Mouse (Mus musculus): Measurements from ENCODE around the gene Pou3f3. TPM values are rescaled to one million over a fixed set of nuclear protein-coding genes. Genes with fewer than 3 reads are reported as not detected.

Pou3f3 gene
- polyA plus RNA-seq, 1 experiment from 2014 or later = 44.2 TPM

GRCm38 (mm10) chr1:42745047-42745446, 49.5 kb downstream of the Pou3f3 start:
- Histone ChIP-seq H3K4me1 (peaks cover 5% of the 10 kb centered on the region; the same call in 1 of the 2 replicates), H3K27me3 (no peaks in the 10 kb centered on the region), H3K9ac (no peak overlapping the region), H3K36me3 (ENCODE audit: poor library complexity, severe bottlenecking) (no peaks in the 10 kb centered on the region), H3K4me2 (no peak overlapping the region), H3K4me3 (no peak overlapping the region), H3K9me3 (replicated peaks) (no peaks in the 10 kb centered on the region), H3K27ac (no peak overlapping the region)
- ATAC-seq = no peak
- 88% methylated on average over 3 of the region's 3 CpGs for WGBS

- Histone ChIP-seq H3K4me3 (no peak overlapping the region), H3K9ac (no peak overlapping the region), H3K4me2 (no peak overlapping the region), H3K27ac (no peak overlapping the region), H3K27me3 (no peaks in the 10 kb centered on the region), H3K36me3 (ENCODE audit: poor library complexity, severe bottlenecking) (no peaks in the 10 kb centered on the region), H3K4me1 (no peaks in the 10 kb centered on the region), H3K9me3 (replicated peaks) (no peaks in the 10 kb centered on the region)
- 87% methylated on average over 6 of the region's 6 CpGs for WGBS
- no peak for ATAC-seq
Measured at GRCm38 (mm10) chr1:42749536-42750292, 54.1 kb downstream of the Pou3f3 start.

Other genes with a start within 250 kb of the Pou3f3 start
- gene Mrps9, start 155.5 kb downstream of the Pou3f3 start, polyA plus RNA-seq (2015; fragmentation: Nextera tagmentation; extraction: Ambion mirVana) = 42.6 and 46.6 TPM in 2 replicates

All from forebrain, embryonic 13.5 days (tissue).